13 mouse cellular contexts compared by ENCODE assay signal in the genomic region with DNA sequence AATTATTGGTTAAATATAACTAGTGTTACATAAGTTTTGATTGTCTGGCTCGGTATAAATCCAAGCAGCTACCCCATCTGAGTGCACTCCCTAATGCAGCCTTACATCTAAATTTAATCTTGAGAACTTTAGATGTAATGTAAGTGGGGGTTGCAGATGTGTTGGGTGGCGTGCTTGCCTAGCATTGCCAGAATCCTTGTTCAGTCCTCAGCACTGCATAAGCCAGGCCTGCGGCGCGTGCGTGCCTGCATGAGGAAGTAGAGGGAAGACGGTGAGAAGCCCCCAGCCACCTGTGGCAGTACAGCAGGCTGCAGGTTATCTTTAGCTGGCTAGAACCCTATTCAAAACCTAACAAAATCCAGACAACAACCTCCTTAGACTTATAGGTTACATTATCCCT. TPM values are rescaled to one million over a fixed set of nuclear protein-coding genes. Genes with fewer than 3 reads are reported as not detected.
DNase-seq lines count a peak whose midpoint lies in the region; ATAC-seq and TF ChIP-seq lines count a peak whose summit lies in the region.
"Had no signal": no experiment of that assay in that cellular context is flagged by ENCODE, and none has a peak within 500 bp of the region (broad histone marks: within the 10 kb centered on the region; RNA-seq: fewer than 3 reads in every experiment).

No protein-coding gene starts in this region.

- H3K27me3 ChIP-seq in heart, embryonic 10.5 days (ENCODE audit: insufficient read depth, poor library complexity, severe bottlenecking): no peaks in the 10 kb centered on the region
- H3K27me3 ChIP-seq in lung, postnatal 0 days (replicated peaks; ENCODE audit: insufficient read depth, low read length): no peaks in the 10 kb centered on the region
- H3K27me3 ChIP-seq: heart, embryonic 13.5 days had no signal

- H3K4me3 ChIP-seq in heart, embryonic 10.5 days: no peak overlapping the region
- no peak overlapping the region for H3K4me3 ChIP-seq in bone marrow macrophage, adult 2 months (ENCODE audit: insufficient read depth, low read length)
- no peak overlapping the region for H3K4me3 ChIP-seq in lung, postnatal 0 days (ENCODE audit: low read depth, low read length)
- H3K4me3 ChIP-seq: heart, embryonic 13.5 days; limb, embryonic 10.5 days had no signal

- WGBS in heart, embryonic 10.5 days: 86% methylated on average over 7 of the region's 7 CpGs
- 90% methylated on average over 7 of the region's 7 CpGs for WGBS in lung, postnatal 0 days

- H3K9me3 ChIP-seq in heart, embryonic 10.5 days: no peaks in the 10 kb centered on the region
- no peaks in the 10 kb centered on the region for H3K9me3 ChIP-seq in lung, postnatal 0 days (ENCODE audit: low read length)
- H3K9me3 ChIP-seq: heart, embryonic 13.5 days; limb, embryonic 10.5 days had no signal

- H3K4me2 ChIP-seq in lung, postnatal 0 days (replicated peaks; ENCODE audit: low read depth, low read length): no peak overlapping the region
- H3K4me2 ChIP-seq: heart, embryonic 13.5 days; midbrain, embryonic 11.5 days had no signal

- no peak for TF ChIP-seq POLR2A in bone marrow macrophage, adult 2 months (IDR thresholded peaks at IDR 0.05; ENCODE audit: borderline replicate concordance, low read depth, low read length)

- TF ChIP-seq CTCF in bone marrow macrophage, adult 2 months (IDR thresholded peaks at IDR 0.05; ENCODE audit: low read depth, low read length): no peak
- no peak for TF ChIP-seq CTCF in lung, postnatal 0 days (IDR thresholded peaks at IDR 0.05)

- H3K36me3 ChIP-seq in heart, embryonic 10.5 days: no peaks in the 10 kb centered on the region
- H3K36me3 ChIP-seq in lung, postnatal 0 days (ENCODE audit: insufficient read depth, low read length): no peaks in the 10 kb centered on the region
- H3K36me3 ChIP-seq: heart, embryonic 13.5 days; limb, embryonic 10.5 days had no signal

- no peak for TF ChIP-seq EP300 in lung, postnatal 0 days (IDR thresholded peaks at IDR 0.05)

- no peak overlapping the region for H3K9ac ChIP-seq in lung, postnatal 0 days (replicated peaks; ENCODE audit: low read depth)

- no peak for ATAC-seq in monocyte, adult 5-6 weeks (replicated peaks; ENCODE audit: insufficient number of reproducible peaks, low FRiP score, low TSS enrichment, poor library complexity, severe bottlenecking)
- ATAC-seq in lung, postnatal 0 days: no peak

- H3K27ac ChIP-seq in heart, embryonic 10.5 days: no peak overlapping the region
- H3K27ac ChIP-seq in bone marrow macrophage, adult 2 months (ENCODE audit: insufficient read depth, low read depth, low read length): peak overlapping the region; percentile 50
- no peak overlapping the region for H3K27ac ChIP-seq in lung, postnatal 0 days (ENCODE audit: low read length)
- H3K27ac ChIP-seq: limb, embryonic 10.5 days had no signal

- intact Hi-C loops in heart, postnatal 10 days (cut with DNase I): no loop called here

- H3K4me1 ChIP-seq in heart, embryonic 10.5 days: peaks cover 32% of the 10 kb centered on the region
- peaks cover 55% of the 10 kb centered on the region for H3K4me1 ChIP-seq in bone marrow macrophage, adult 2 months (ENCODE audit: control insufficient read depth, insufficient read depth, low read length)
- H3K4me1 ChIP-seq in lung, postnatal 0 days (ENCODE audit: insufficient read depth, low read depth, low read length): no peaks in the 10 kb centered on the region
- H3K4me1 ChIP-seq: limb, embryonic 10.5 days had no signal

- DNase-seq in heart, embryonic 10.5 days (ENCODE audit: low spot score): peak; percentile 27
- no peak for DNase-seq in heart, postnatal 10 days
- peak; percentile 59 to 75 for DNase-seq in left cerebral cortex, adult 9 months (ENCODE audit: low spot score in 2 of 2)
- peak; percentile 58 for DNase-seq in right cerebral cortex, postnatal 14 days
- no peak for DNase-seq in lung, postnatal 0 days (ENCODE audit: low spot score)
- DNase-seq in spleen, adult 12 weeks (ENCODE audit: low spot score): no peak
- DNase-seq: kidney, postnatal 14 days; lung, adult 18-20 months had no signal

RNA-seq across cellular contexts. Expression of a gene that starts 13.5 kb away (rescaled TPM):
- 11.5 and 18.2 TPM in 2 replicates for polyA plus RNA-seq in heart, embryonic 10.5 days (2016; fragmentation: Nextera tagmentation; extraction: Ambion mirVana)
- total RNA-seq in heart, postnatal 10 days (2021): 10 to 100 TPM; 82.1 to 88.1 TPM
- 155 and 166 TPM in 2 replicates for polyA plus RNA-seq in bone marrow macrophage, adult 2 months (2012; ENCODE audit: insufficient read depth, insufficient read length, missing spikeins)
- total RNA-seq in monocyte, adult 5-6 weeks (2017): 103 to 127 TPM (median 111 TPM) in 3 replicates
- 12.9 and 14.4 TPM in 2 replicates for polyA plus RNA-seq in lung, postnatal 0 days (2015; fragmentation: Nextera tagmentation; extraction: Ambion mirVana)

Comparison
In these comparisons a context has a peak if more than half of its experiments do, and no peak if none do; other contexts are left out.
1. DNase-seq: peak in heart, embryonic 10.5 days (single experiment), left cerebral cortex, adult 9 months (2 of 2) and right cerebral cortex, postnatal 14 days (single experiment); none in heart, postnatal 10 days (0 of 2), lung, postnatal 0 days (single experiment) and spleen, adult 12 weeks (single experiment).